Mouse (Mus musculus): Measurements from ENCODE around the gene Chchd1. TPM values are rescaled to one million over a fixed set of nuclear protein-coding genes. Genes with fewer than 3 reads are reported as not detected.

Chchd1 gene
- polyA plus RNA-seq, 1 experiment = 54.0 TPM

DNA sequence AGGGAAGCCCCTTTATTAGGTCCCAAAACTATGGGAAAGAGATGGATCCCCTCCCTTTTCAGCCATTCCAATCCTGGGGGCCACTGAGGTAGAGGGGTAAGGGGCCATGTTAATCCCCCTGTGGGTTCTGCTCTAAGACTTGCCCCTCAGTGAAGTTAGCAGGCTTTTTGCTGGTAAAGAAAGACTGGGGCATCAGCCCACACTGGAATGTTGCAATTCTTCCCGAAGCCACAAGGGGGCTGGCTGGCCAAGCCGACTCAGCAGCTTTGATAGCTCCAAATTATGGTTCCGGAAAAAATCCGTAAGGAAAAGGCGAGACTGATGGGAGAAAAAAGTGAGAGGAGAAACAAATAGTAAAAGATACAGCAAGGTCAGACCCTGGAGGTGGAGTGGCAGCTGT is 21.2 kb downstream of the Chchd1 start:
- Histone ChIP-seq H3K36me3 (ENCODE audit: control insufficient read depth, insufficient read depth, low read length) (peaks cover 3% of the 10 kb centered on the region; the same call in 1 of the 2 replicates), H3K27me3 (replicated peaks; ENCODE audit: control insufficient read depth, insufficient read depth, low read length) (no peaks in the 10 kb centered on the region), H3K27ac (ENCODE audit: insufficient read depth, low read depth, low read length) (no peak overlapping the region), H3K4me1 (ENCODE audit: control insufficient read depth, insufficient read depth, low read length) (no peaks in the 10 kb centered on the region), H3K4me3 (ENCODE audit: insufficient read depth, low read depth, low read length) (no peak overlapping the region)
- DNase-seq = peak; percentile 69
- WGBS = 7% methylated on average over 5 of the region's 5 CpGs
- TF ChIP-seq CTCF (conservative IDR thresholded peaks at IDR 0.05; ENCODE audit: insufficient read depth, insufficient read length, low read depth, low read length) (peak; percentile 78), POLR2A (IDR thresholded peaks at IDR 0.05; ENCODE audit: low read depth, low read length) (no peak)

DNA sequence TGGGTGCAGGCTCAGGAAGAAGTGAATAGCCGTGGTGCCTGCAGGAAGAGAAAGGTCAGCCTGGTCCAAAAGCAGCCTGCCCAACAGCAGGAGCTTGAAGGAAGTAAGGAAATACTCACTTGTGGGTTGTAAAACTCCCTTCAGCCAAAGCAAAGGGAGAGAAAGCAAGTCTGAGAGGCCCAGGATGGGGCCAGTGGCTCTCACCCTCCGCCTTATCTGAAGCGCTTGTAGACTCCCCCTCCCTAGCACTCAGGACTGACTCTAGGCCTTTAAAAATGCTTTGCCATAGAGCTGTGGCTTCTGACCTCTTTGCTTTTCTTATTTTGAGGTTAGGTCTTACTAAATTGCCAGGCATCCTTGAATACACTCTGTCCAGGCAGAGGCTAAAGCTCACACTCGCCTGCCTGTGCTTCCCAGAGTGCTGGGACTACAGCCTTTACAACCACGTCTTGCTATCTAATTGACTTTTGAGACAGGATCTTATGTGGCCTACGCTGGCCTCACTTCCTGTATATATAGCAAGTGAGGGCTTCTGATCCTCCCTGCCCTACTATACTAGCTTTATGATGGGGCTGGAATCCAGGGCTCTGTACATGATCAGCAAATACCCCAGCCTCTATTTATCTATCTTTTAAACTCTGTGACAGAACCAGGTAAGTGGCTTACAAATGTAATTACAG is 23.0 kb downstream of the Chchd1 start:
- TF ChIP-seq POLR2A (IDR thresholded peaks at IDR 0.05; ENCODE audit: low read depth, low read length) = no peak
- no peak for TF ChIP-seq CTCF (conservative IDR thresholded peaks at IDR 0.05; ENCODE audit: insufficient read depth, insufficient read length, low read depth, low read length)
- WGBS = 68% methylated on average over 6 of the region's 6 CpGs
- H3K36me3 ChIP-seq (ENCODE audit: control insufficient read depth, insufficient read depth, low read length) = peaks cover 4% of the 10 kb centered on the region; the same call in 1 of the 2 replicates
- H3K4me1 ChIP-seq (ENCODE audit: control insufficient read depth, insufficient read depth, low read length) = no peaks in the 10 kb centered on the region
- H3K4me3 ChIP-seq (ENCODE audit: insufficient read depth, low read depth, low read length) = no peak overlapping the region
- no peaks in the 10 kb centered on the region for H3K27me3 ChIP-seq (replicated peaks; ENCODE audit: control insufficient read depth, insufficient read depth, low read length)
- DNase-seq = no peak
- H3K27ac ChIP-seq (ENCODE audit: insufficient read depth, low read depth, low read length) = no peak overlapping the region

DNA sequence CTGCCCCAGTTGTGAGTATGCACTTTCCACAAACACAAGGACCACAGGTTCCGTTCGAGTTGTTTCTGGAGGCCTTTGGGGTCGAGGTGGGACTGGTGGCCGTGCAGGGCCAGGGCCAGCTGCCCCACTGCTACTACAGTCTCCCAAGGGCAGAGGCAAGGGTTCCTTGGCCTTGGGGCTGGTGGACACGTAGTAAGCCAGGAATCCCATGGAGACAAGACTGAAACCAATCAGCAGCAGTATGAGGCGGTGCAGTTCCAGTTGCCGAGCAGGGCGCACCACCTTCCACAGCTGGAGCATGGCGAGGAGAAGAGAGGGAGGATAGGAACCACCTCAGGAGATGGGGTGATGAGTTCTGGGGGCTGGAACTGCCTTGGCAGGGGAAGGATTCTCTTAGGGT is 27.1 kb downstream of the Chchd1 start:
- Histone ChIP-seq H3K27me3 (replicated peaks; ENCODE audit: control insufficient read depth, insufficient read depth, low read length) (no peaks in the 10 kb centered on the region), H3K4me1 (ENCODE audit: control insufficient read depth, insufficient read depth, low read length) (peaks cover 3% of the 10 kb centered on the region; the same call in 1 of the 2 replicates), H3K4me3 (ENCODE audit: insufficient read depth, low read depth, low read length) (no peak overlapping the region), H3K27ac (ENCODE audit: insufficient read depth, low read depth, low read length) (no peak overlapping the region), H3K36me3 (ENCODE audit: control insufficient read depth, insufficient read depth, low read length) (peaks cover 4% of the 10 kb centered on the region; the same call in 1 of the 2 replicates)
- TF ChIP-seq CTCF (conservative IDR thresholded peaks at IDR 0.05; ENCODE audit: insufficient read depth, insufficient read length, low read depth, low read length) (no peak), POLR2A (IDR thresholded peaks at IDR 0.05; ENCODE audit: low read depth, low read length) (no peak)
- DNase-seq = no peak
- 83% methylated on average over 9 of the region's 9 CpGs for WGBS

DNA sequence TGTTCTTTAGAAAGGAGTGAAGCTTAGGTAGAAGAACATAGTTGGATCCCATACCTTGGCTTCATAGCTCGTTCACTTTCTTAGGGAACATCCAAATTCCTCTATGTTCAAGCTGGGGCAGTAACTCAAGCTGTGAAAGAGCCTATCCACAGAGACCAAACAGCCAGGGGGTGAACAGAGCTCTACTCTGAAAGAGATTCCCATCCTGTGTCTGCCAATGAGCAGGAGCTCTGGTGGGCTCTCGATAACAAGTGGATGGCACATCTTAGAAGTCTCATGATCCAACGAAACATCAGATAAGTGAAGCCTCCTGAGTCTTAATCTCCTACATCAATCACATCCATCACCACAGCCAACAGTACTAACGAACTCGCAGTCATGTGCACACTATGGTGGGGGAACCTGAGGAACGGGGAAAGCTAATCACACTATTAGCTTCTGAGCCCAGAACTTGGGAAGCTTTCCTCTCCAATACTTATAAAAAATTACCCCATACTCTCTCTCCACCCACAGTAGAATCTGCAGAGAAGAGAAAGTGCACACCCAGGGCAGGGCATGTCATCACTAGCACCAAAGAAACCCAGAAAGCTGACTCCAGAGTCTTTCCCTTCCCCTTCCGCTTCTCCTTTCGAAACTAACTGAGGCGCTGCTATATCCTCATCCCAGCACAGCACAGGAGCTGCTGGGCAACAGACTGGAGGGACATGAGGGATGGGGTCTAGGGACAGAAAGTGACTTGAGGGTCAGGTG is 28.2 kb downstream of the Chchd1 start:
- peaks cover 3% of the 10 kb centered on the region; the same call in 1 of the 2 replicates for H3K4me1 ChIP-seq (ENCODE audit: control insufficient read depth, insufficient read depth, low read length)
- peaks cover 4% of the 10 kb centered on the region; the same call in 1 of the 2 replicates for H3K36me3 ChIP-seq (ENCODE audit: control insufficient read depth, insufficient read depth, low read length)
- 84% methylated on average over 9 of the region's 9 CpGs for WGBS
- TF ChIP-seq CTCF (conservative IDR thresholded peaks at IDR 0.05; ENCODE audit: insufficient read depth, insufficient read length, low read depth, low read length) (no peak), POLR2A (IDR thresholded peaks at IDR 0.05; ENCODE audit: low read depth, low read length) (no peak)
- no peak overlapping the region for H3K4me3 ChIP-seq (ENCODE audit: insufficient read depth, low read depth, low read length)
- no peak overlapping the region for H3K27ac ChIP-seq (ENCODE audit: insufficient read depth, low read depth, low read length)
- H3K27me3 ChIP-seq (replicated peaks; ENCODE audit: control insufficient read depth, insufficient read depth, low read length) = no peaks in the 10 kb centered on the region
- DNase-seq = no peak

- TF ChIP-seq CTCF (conservative IDR thresholded peaks at IDR 0.05; ENCODE audit: insufficient read depth, insufficient read length, low read depth, low read length) (no peak), POLR2A (IDR thresholded peaks at IDR 0.05; ENCODE audit: low read depth, low read length) (no peak)
- 37% methylated on average over 12 of the region's 12 CpGs for WGBS
- peak; percentile 37 for DNase-seq
Measured at GRCm38 (mm10) chr14:20733041-20733951, 30.5 kb downstream of the Chchd1 start.

GRCm38 (mm10) chr14:20733952-20734774 is 31.4 kb downstream of the Chchd1 start, which contains the start of gene Ndst2:
Ndst2 (minus strand) TSS chr14:20734562.
- Histone ChIP-seq H3K27ac (ENCODE audit: insufficient read depth, low read depth, low read length) (peak within 1 kb of the TSS; percentile 83), H3K4me3 (ENCODE audit: insufficient read depth, low read depth, low read length) (peak within 1 kb of the TSS; percentile 97), H3K36me3 (ENCODE audit: control insufficient read depth, insufficient read depth, low read length) (peaks cover 2% of the 10 kb centered on the region; the same call in 1 of the 2 replicates), H3K27me3 (replicated peaks; ENCODE audit: control insufficient read depth, insufficient read depth, low read length) (no peaks in the 10 kb centered on the region), H3K4me1 (ENCODE audit: control insufficient read depth, insufficient read depth, low read length) (peaks cover 3% of the 10 kb centered on the region; the same call in 1 of the 2 replicates)
- peak; percentile 92 for DNase-seq
- under 1% methylated on average over 60 of the region's 81 CpGs for WGBS
- TF ChIP-seq POLR2A (IDR thresholded peaks at IDR 0.05; ENCODE audit: low read depth, low read length) = no peak
- TF ChIP-seq CTCF (conservative IDR thresholded peaks at IDR 0.05; ENCODE audit: insufficient read depth, insufficient read length, low read depth, low read length) = no peak

More at GRCm38 (mm10) chr14:20733041-20733951, 30.5 kb downstream of the Chchd1 start:
- Histone ChIP-seq H3K4me1 (ENCODE audit: control insufficient read depth, insufficient read depth, low read length) (peaks cover 3% of the 10 kb centered on the region; the same call in 1 of the 2 replicates), H3K27ac (ENCODE audit: insufficient read depth, low read depth, low read length) (peak overlapping the region; percentile 83; the same call in 1 of the 2 replicates), H3K4me3 (ENCODE audit: insufficient read depth, low read depth, low read length) (peak overlapping the region; percentile 97), H3K36me3 (ENCODE audit: control insufficient read depth, insufficient read depth, low read length) (peaks cover 4% of the 10 kb centered on the region; the same call in 1 of the 2 replicates), H3K27me3 (replicated peaks; ENCODE audit: control insufficient read depth, insufficient read depth, low read length) (no peaks in the 10 kb centered on the region)
